Mouse (Mus musculus): Measurements from ENCODE around the gene Skint6. TPM values are rescaled to one million over a fixed set of nuclear protein-coding genes. Genes with fewer than 3 reads are reported as not detected.
A peak's percentile ranks its signal among the peaks of the same experiment; 100 is the strongest.
"Not testable (repeated sequence)": the region's sequence is repeated elsewhere in the genome, so short reads cannot be mapped to it uniquely, and the experiment has no call there.

The Skint6 gene
- polyA plus RNA-seq (2015; fragmentation: Nextera tagmentation; extraction: Ambion mirVana), result not detected in 2 replicates

DNA sequence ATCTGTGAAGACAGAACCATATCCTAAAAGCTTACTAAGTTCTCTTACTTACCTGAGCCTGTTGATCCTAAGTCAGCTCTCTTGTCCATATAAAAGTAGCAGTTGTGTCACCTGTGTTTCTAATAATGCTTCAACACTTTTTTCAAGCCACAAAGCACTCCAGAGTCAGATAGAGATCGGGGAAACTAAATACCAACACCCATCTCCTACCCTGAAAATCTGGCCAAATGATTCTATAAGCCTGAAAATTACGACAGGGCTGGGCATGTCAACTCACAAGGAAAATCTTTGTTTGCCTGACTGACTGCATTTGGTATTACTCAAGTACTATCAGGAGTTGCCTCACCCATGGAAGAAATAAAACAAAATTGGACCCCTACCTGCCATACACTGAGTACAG is at the start of gene Skint6:
Gene Skint6 (minus strand): TSS at position 101 of the 400 bp plus-strand sequence.
- no peak within 1 kb of the TSS for H3K4me2 ChIP-seq
- no peak for ATAC-seq (replicated peaks; ENCODE audit: low FRiP score)
- H3K4me1 ChIP-seq, result no peaks in the 10 kb centered on the region

DNA sequence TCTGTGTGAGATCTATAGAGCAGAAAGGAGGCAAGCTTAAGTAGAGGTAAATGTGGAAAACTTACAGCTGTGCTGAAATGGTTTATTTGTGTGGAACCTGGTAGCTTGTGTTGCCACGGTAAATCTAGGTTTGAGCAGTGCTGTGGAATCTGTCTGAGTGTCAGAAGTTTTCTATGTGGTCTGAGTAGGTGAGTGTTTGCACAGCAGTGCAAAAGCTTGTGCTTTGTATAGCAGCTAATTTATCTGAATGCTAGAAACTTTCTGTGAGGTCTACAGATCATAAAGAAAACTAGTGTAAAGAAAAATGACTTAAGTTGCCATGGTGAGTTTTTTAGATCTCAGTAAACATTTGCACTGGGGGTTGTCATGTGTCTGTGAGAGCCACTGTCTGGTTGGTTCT is 34.1 kb upstream of the Skint6 start:
- H3K4me1 ChIP-seq, result no peaks in the 10 kb centered on the region
- no peak overlapping the region for H3K9ac ChIP-seq
- H3K27me3 ChIP-seq, result no peaks in the 10 kb centered on the region
- no peaks in the 10 kb centered on the region for H3K36me3 ChIP-seq
- no peak overlapping the region for H3K4me3 ChIP-seq (replicated peaks)
- WGBS, result 89% methylated on average over 1 of the region's 1 CpGs
- ATAC-seq (replicated peaks; ENCODE audit: low FRiP score), result no peak
- H3K4me2 ChIP-seq, result no peak overlapping the region
- H3K9me3 ChIP-seq (replicated peaks), result peaks cover 16% of the 10 kb centered on the region; the same call in 1 of the 2 replicates
- no peak overlapping the region for H3K27ac ChIP-seq

More for the DNA sequence above, at the start of gene Skint6:
- WGBS, result 55% methylated on average over 2 of the region's 2 CpGs
- Histone ChIP-seq H3K36me3 (no peaks in the 10 kb centered on the region), H3K27ac (no peak within 1 kb of the TSS), H3K9me3 (replicated peaks) (peaks cover 7% of the 10 kb centered on the region; the same call in 1 of the 2 replicates), H3K27me3 (no peaks in the 10 kb centered on the region), H3K4me3 (replicated peaks) (no peak within 1 kb of the TSS), H3K9ac (no peak within 1 kb of the TSS)

DNA sequence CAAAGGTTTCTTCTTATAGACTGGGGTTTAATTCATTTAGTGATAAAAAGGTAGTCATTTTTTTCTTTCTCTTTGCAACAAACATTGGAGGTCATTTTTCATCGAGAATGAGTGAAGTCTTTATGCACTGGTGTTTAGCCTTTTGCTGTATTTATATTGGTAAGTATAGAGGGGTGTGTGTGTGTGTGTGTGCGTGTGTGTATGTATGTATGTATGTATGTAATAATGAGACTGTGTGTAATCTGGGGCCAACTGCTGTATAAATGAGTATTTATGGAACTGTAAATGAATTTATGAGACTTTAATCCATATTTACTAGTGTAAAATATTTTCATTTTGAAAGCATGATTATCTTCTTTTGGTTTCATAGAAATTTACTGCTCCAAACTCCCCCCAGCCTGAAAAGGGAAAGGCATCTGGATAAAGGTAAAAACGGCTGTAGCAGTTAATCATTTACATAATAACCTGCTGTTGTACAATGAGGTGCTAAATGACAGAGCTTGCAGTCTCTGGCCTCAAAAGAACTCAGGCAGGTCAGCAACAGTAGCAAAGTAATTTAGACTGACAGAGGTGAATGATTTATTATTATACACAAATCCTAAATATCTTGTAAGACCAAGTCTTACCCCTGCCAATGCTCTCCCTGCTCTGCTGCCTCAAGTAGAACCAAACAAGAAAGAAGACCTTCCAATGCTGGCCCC is 15.2 kb upstream of the Skint6 start:
- H3K27ac ChIP-seq, result no peak overlapping the region
- H3K4me2 ChIP-seq, result no peak overlapping the region
- H3K27me3 ChIP-seq, result no peaks in the 10 kb centered on the region
- no peak overlapping the region for H3K4me3 ChIP-seq (replicated peaks)
- no peaks in the 10 kb centered on the region for H3K36me3 ChIP-seq
- H3K4me1 ChIP-seq, result no peaks in the 10 kb centered on the region
- H3K9me3 ChIP-seq (replicated peaks), result peaks cover 5% of the 10 kb centered on the region; the same call in 1 of the 2 replicates
- 66% methylated on average over 3 of the region's 3 CpGs for WGBS
- no peak overlapping the region for H3K9ac ChIP-seq
- no peak for ATAC-seq (replicated peaks; ENCODE audit: low FRiP score)

DNA sequence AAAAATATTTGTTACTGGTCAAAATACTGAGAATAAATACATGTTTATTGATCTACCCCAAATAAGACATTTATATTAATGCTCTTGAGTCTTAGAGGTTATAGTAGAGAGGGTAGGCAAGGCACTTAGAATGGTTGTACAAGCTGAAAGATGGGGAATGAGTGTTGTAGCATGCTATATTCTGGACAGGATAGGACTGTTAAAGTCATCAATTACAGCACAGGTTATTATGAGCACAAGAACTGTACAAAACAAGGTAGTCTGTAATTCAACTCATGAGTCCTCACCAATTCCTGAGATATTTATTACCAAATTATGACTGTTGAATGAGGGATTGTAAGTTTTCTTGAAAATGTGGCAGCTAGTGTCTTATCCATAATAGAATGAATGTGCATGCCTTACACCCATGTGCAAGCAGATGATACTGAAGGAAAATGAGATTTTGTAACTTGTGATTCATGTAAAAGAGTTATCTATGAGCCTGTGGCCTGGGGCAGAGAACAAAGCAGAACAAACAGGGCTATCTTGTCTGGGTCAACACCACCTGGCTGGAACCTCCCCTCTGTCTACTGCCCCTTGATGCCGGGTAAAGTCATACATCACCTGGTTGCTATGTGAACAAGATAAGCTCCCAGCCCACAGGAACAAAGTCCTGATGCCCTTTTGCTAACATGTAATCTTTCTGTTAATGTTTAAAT is 23.3 kb downstream of the Skint6 start:
- no peaks in the 10 kb centered on the region for H3K27me3 ChIP-seq
- 95% methylated on average over 1 of the region's 1 CpGs for WGBS
- no peak overlapping the region for H3K9ac ChIP-seq
- H3K27ac ChIP-seq, result no peak overlapping the region
- H3K4me2 ChIP-seq, result no peak overlapping the region
- peaks cover 13% of the 10 kb centered on the region for H3K9me3 ChIP-seq (replicated peaks)
- no peaks in the 10 kb centered on the region for H3K4me1 ChIP-seq
- H3K36me3 ChIP-seq, result no peaks in the 10 kb centered on the region
- H3K4me3 ChIP-seq (replicated peaks), result no peak overlapping the region
- no peak for ATAC-seq (replicated peaks; ENCODE audit: low FRiP score)

DNA sequence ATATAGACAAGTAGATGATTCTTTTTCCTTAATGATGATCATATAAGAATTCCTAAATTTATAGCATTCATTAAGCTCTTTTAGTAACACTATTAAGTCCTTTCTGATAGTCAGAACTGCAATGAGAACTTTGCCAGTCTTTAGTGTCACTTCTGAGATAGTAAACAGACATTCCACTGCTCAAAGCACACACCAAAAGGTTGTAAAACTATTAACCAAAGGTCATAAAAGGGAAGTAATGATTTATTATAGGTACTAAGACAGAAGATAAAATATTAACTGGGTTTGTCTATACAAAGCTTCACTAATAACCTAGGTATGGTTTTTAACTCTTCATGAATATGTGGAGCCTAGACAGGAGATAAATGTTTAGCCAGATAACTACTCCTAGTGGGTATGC is 41.0 kb downstream of the Skint6 start:
- no peaks in the 10 kb centered on the region for H3K27me3 ChIP-seq
- no peak overlapping the region for H3K27ac ChIP-seq
- H3K36me3 ChIP-seq, result no peaks in the 10 kb centered on the region
- no peaks in the 10 kb centered on the region for H3K4me1 ChIP-seq
- H3K9ac ChIP-seq, result no peak overlapping the region
- H3K9me3 ChIP-seq (replicated peaks), result no peaks in the 10 kb centered on the region; the same call in 1 of the 2 replicates
- ATAC-seq (replicated peaks; ENCODE audit: low FRiP score), result no peak
- H3K4me2 ChIP-seq, result no peak overlapping the region
- no peak overlapping the region for H3K4me3 ChIP-seq (replicated peaks)

DNA sequence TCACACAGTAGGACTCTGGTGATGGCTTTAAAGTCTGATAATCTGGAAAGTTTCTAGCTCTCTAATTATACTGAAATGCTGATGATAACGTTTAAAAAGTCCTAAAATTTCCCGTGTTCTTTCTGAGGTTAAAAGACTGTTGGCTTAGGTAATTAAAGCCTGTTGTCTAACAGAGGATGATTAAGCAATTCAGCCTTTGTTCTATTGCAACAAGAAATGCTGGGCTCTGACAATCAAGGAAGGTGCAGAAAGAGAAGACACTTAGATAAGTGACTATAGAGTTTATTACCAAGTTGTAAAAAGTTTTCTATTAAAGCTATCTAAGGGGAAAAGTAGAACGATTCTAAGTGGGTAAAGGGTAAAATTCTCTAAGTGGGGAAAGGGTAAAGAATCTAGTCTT is 219.2 kb downstream of the Skint6 start:
- H3K9ac ChIP-seq, result no peak overlapping the region
- H3K27me3 ChIP-seq, result no peaks in the 10 kb centered on the region
- WGBS, result 51% methylated on average over 3 of the region's 3 CpGs
- H3K27ac ChIP-seq, result no peak overlapping the region
- H3K9me3 ChIP-seq (replicated peaks), result no peaks in the 10 kb centered on the region
- H3K36me3 ChIP-seq, result no peaks in the 10 kb centered on the region
- no peaks in the 10 kb centered on the region for H3K4me1 ChIP-seq
- no peak overlapping the region for H3K4me3 ChIP-seq (replicated peaks)
- no peak overlapping the region for H3K4me2 ChIP-seq
- no peak for ATAC-seq (replicated peaks; ENCODE audit: low FRiP score)

DNA sequence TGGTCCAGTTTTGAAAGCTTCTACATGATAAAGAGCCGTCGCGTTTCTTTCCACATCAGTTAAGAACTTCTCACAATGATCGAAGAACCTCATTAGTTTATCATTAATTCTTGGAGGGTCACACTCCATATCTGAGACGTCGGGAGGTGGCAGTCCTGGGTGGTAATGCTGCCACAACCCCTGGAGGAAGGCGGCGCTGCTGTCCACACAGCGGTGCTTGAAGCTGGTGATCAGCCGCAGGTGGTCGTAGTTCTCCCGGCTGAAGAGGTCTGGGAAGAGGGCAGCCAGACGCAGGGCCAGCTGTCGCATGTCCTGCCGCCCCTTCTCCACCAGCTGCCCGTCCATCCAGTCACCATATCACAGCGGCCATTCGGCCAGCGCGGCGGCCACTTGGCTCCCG is 307.6 kb downstream of the Skint6 start:
- ATAC-seq (replicated peaks; ENCODE audit: low FRiP score), result 0 out of 2 replicates have a peak, but pooled peaks have one; percentile 18
- 34% methylated on average over 22 of the region's 22 CpGs for WGBS
- not testable (repeated sequence) for H3K4me3 ChIP-seq (replicated peaks); H3K4me1 ChIP-seq; H3K27ac ChIP-seq; H3K27me3 ChIP-seq; H3K4me2 ChIP-seq; H3K36me3 ChIP-seq; H3K9me3 ChIP-seq (replicated peaks); H3K9ac ChIP-seq

GRCm38 (mm10) chr4:112790646-112791045 is 496.1 kb downstream of the Skint6 start:
- Histone ChIP-seq H3K9ac (no peak overlapping the region), H3K36me3 (no peaks in the 10 kb centered on the region), H3K4me2 (no peak overlapping the region), H3K9me3 (replicated peaks) (peaks cover 17% of the 10 kb centered on the region), H3K27ac (no peak overlapping the region), H3K4me1 (no peaks in the 10 kb centered on the region), H3K27me3 (no peaks in the 10 kb centered on the region), H3K4me3 (replicated peaks) (no peak overlapping the region)
- WGBS, result 2% methylated on average over 1 of the region's 1 CpGs
- ATAC-seq (replicated peaks; ENCODE audit: low FRiP score), result no peak

DNA sequence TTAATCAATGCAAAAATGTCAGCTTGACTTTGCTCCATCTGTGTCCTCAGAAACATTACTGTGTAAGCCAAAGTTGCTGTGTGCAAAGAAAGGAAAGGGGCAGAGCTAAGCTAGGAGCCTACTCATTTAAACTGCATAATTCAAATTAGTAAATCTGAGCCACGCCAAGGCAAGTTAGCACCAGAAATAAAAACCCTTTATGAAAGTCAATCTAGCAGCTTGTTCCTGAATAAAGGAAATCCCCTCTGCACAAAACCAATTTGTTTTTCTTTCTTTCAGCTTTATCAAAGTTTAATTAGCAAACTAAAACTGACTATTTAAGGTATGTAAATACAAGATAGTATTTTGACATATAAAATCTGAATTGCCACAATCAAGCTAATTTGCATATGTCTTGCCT is 512.0 kb downstream of the Skint6 start, which contains the start of gene Skint10:
Gene Skint10 (minus strand): TSS at position 101 of the 400 bp plus-strand sequence.
- no peak within 1 kb of the TSS for H3K4me3 ChIP-seq (replicated peaks)
- no peak within 1 kb of the TSS for H3K9ac ChIP-seq
- H3K27me3 ChIP-seq, result no peaks in the 10 kb centered on the region
- H3K27ac ChIP-seq, result no peak within 1 kb of the TSS
- no peak within 1 kb of the TSS for H3K4me2 ChIP-seq
- 78% methylated on average over 1 of the region's 1 CpGs for WGBS
- ATAC-seq (replicated peaks; ENCODE audit: low FRiP score), result no peak
- no peaks in the 10 kb centered on the region for H3K36me3 ChIP-seq
- H3K9me3 ChIP-seq (replicated peaks), result no peaks in the 10 kb centered on the region
- H3K4me1 ChIP-seq, result no peaks in the 10 kb centered on the region
